In genomic region chr5:124341753-124342339, GRCm38 (mm10) we compare ENCODE assay signal across 7 mouse cellular contexts. TPM values are rescaled to one million over a fixed set of nuclear protein-coding genes. Genes with fewer than 3 reads are reported as not detected.
A peak's percentile ranks its signal among the peaks of the same experiment; 100 is the strongest.
DNase-seq lines count a peak whose midpoint lies in the region; ATAC-seq lines count a peak whose summit lies in the region.
"Not testable (repeated sequence)": the region's sequence is repeated elsewhere in the genome, so short reads cannot be mapped to it uniquely, and the experiment has no call there.

No protein-coding gene starts in this region.

- not testable (repeated sequence) for H3K9me3 ChIP-seq in embryonic facial prominence, embryonic 14.5 days (ENCODE audit: control insufficient read depth, low read length); kidney, embryonic 16.5 days (ENCODE audit: low read length); liver, embryonic 13.5 days (replicated peaks); midbrain, embryonic 11.5 days (ENCODE audit: control insufficient read depth, low read length); stomach, embryonic 14.5 days (ENCODE audit: control insufficient read depth, low read depth, low read length)

- H3K27me3 ChIP-seq in embryonic facial prominence, embryonic 14.5 days (replicated peaks; ENCODE audit: control insufficient read depth, insufficient read depth, low read length); kidney, embryonic 16.5 days (ENCODE audit: insufficient read depth, low read length); liver, embryonic 13.5 days; midbrain, embryonic 11.5 days (ENCODE audit: control insufficient read depth, insufficient read depth, low read length); stomach, embryonic 14.5 days (ENCODE audit: control insufficient read depth, insufficient read depth, low read length): not testable (repeated sequence)

- not testable (repeated sequence) for H3K4me2 ChIP-seq in embryonic facial prominence, embryonic 14.5 days (ENCODE audit: low read depth, low read length); kidney, embryonic 16.5 days (replicated peaks; ENCODE audit: low read depth, low read length); liver, embryonic 13.5 days; midbrain, embryonic 11.5 days; stomach, embryonic 14.5 days (replicated peaks; ENCODE audit: low read depth, low read length)

- not testable (repeated sequence) for H3K27ac ChIP-seq in embryonic facial prominence, embryonic 14.5 days (replicated peaks; ENCODE audit: low read depth, low read length); kidney, embryonic 16.5 days (ENCODE audit: low read length); liver, embryonic 13.5 days; midbrain, embryonic 11.5 days (ENCODE audit: low read depth, low read length); stomach, embryonic 14.5 days (ENCODE audit: low read length)

- peaks cover 28% of the 10 kb centered on the region for H3K36me3 ChIP-seq in embryonic facial prominence, embryonic 14.5 days (ENCODE audit: control insufficient read depth, insufficient read depth, low read length)
- H3K36me3 ChIP-seq in kidney, embryonic 16.5 days (ENCODE audit: insufficient read depth, low read length) = peaks cover 23% of the 10 kb centered on the region
- peaks cover 24% of the 10 kb centered on the region for H3K36me3 ChIP-seq in liver, embryonic 13.5 days
- H3K36me3 ChIP-seq in midbrain, embryonic 11.5 days (ENCODE audit: control insufficient read depth, insufficient read depth, low read length) = peaks cover 14% of the 10 kb centered on the region
- H3K36me3 ChIP-seq in stomach, embryonic 14.5 days (ENCODE audit: control insufficient read depth, insufficient read depth, low read length) = peaks cover 19% of the 10 kb centered on the region

- 54% methylated on average over 6 of the region's 6 CpGs for WGBS in embryonic facial prominence, embryonic 14.5 days
- 58% methylated on average over 6 of the region's 6 CpGs for WGBS in kidney, embryonic 16.5 days
- 66% methylated on average over 6 of the region's 6 CpGs for WGBS in liver, embryonic 13.5 days (ENCODE audit: insufficient replicate concordance)
- WGBS in midbrain, embryonic 11.5 days = 71% methylated on average over 6 of the region's 6 CpGs
- 67% methylated on average over 6 of the region's 6 CpGs for WGBS in stomach, embryonic 14.5 days

- not testable (repeated sequence) for H3K4me3 ChIP-seq in embryonic facial prominence, embryonic 14.5 days (ENCODE audit: low read depth, low read length); kidney, embryonic 16.5 days (ENCODE audit: low read length); liver, embryonic 13.5 days (replicated peaks); midbrain, embryonic 11.5 days (ENCODE audit: low read depth, low read length); stomach, embryonic 14.5 days (ENCODE audit: low read depth, low read length)

- peak; percentile 56 to 70 for DNase-seq in adrenal gland, adult (ENCODE audit: inconsistent age in 2 of 2, low spot score in 1 of 2)
- DNase-seq in embryonic facial prominence, embryonic 14.5 days (ENCODE audit: low spot score); liver, embryonic 13.5 days; midbrain, embryonic 11.5 days (ENCODE audit: low spot score, missing footprints): not testable (repeated sequence)
- peak; percentile 90 for DNase-seq in heart, adult 11 months

- not testable (repeated sequence) for H3K4me1 ChIP-seq in embryonic facial prominence, embryonic 14.5 days (ENCODE audit: control insufficient read depth, insufficient read depth, low read length); liver, embryonic 13.5 days (replicated peaks); midbrain, embryonic 11.5 days (ENCODE audit: control insufficient read depth, insufficient read depth, low read length)
- peaks cover 13% of the 10 kb centered on the region; the same call in 1 of the 2 replicates for H3K4me1 ChIP-seq in kidney, embryonic 16.5 days (ENCODE audit: insufficient read depth, low read length)
- peaks cover 13% of the 10 kb centered on the region for H3K4me1 ChIP-seq in stomach, embryonic 14.5 days (ENCODE audit: control insufficient read depth, insufficient read depth, low read length)

- H3K9ac ChIP-seq in embryonic facial prominence, embryonic 14.5 days (ENCODE audit: low read depth, low read length); kidney, embryonic 16.5 days (replicated peaks; ENCODE audit: low read length); liver, embryonic 13.5 days; midbrain, embryonic 11.5 days (ENCODE audit: low read length); stomach, embryonic 14.5 days (replicated peaks; ENCODE audit: low read depth, low read length): not testable (repeated sequence)

- ATAC-seq in embryonic facial prominence, embryonic 14.5 days (ENCODE audit: low read depth) = peak; percentile 16; the same call in 1 of the 2 replicates
- ATAC-seq in kidney, embryonic 16.5 days (ENCODE audit: low FRiP score, low TSS enrichment) = peak; percentile 47; the same call in 1 of the 2 replicates
- 0 out of 2 replicates have a peak, but pooled peaks have one; percentile 41 for ATAC-seq in liver, embryonic 13.5 days (ENCODE audit: low read depth)
- ATAC-seq in midbrain, embryonic 11.5 days (ENCODE audit: low FRiP score) = 0 out of 2 replicates have a peak, but pooled peaks have one; percentile 48
- ATAC-seq in stomach, embryonic 14.5 days (ENCODE audit: insufficient number of reproducible peaks, insufficient read depth, low FRiP score, low read depth) = 0 out of 2 replicates have a peak, but pooled peaks have one; percentile 29

RNA-seq across cellular contexts. Expression of gene 2810006K23Rik, which starts 14.0 kb away (rescaled TPM):
- polyA plus RNA-seq in embryonic facial prominence, embryonic 14.5 days (2014; fragmentation: Nextera tagmentation; extraction: Ambion mirVana) = 9.3 and 10.4 TPM in 2 replicates
- 18.5 and 20.4 TPM in 2 replicates for polyA plus RNA-seq in kidney, embryonic 16.5 days (2015; fragmentation: Nextera tagmentation; extraction: Ambion mirVana)
- polyA plus RNA-seq in liver, embryonic 13.5 days (2015; fragmentation: Nextera tagmentation; extraction: Ambion mirVana) = 7.0 and 7.7 TPM in 2 replicates
- 22.0 and 23.9 TPM in 2 replicates for polyA plus RNA-seq in midbrain, embryonic 11.5 days (2014; fragmentation: Nextera tagmentation; extraction: Ambion mirVana)
- polyA plus RNA-seq in stomach, embryonic 14.5 days (2014; fragmentation: Nextera tagmentation; extraction: Ambion mirVana) = 9.1 and 10.8 TPM in 2 replicates

RNA-seq across cellular contexts. Expression of gene Mphosph9, which starts 14.1 kb away (rescaled TPM):
- 9.3 and 10.2 TPM in 2 replicates for polyA plus RNA-seq in embryonic facial prominence, embryonic 14.5 days (2014; fragmentation: Nextera tagmentation; extraction: Ambion mirVana)
- 10.8 and 13.8 TPM in 2 replicates for polyA plus RNA-seq in kidney, embryonic 16.5 days (2015; fragmentation: Nextera tagmentation; extraction: Ambion mirVana)
- 5.6 and 6.3 TPM in 2 replicates for polyA plus RNA-seq in liver, embryonic 13.5 days (2015; fragmentation: Nextera tagmentation; extraction: Ambion mirVana)
- polyA plus RNA-seq in midbrain, embryonic 11.5 days (2014; fragmentation: Nextera tagmentation; extraction: Ambion mirVana) = 12.3 and 13.6 TPM in 2 replicates
- 18.3 and 20.2 TPM in 2 replicates for polyA plus RNA-seq in stomach, embryonic 14.5 days (2014; fragmentation: Nextera tagmentation; extraction: Ambion mirVana)

RNA-seq across cellular contexts. Expression of gene Cdk2ap1, which starts 21.0 kb away (rescaled TPM):
- polyA plus RNA-seq in embryonic facial prominence, embryonic 14.5 days (2014; fragmentation: Nextera tagmentation; extraction: Ambion mirVana) = 62.2 and 69.7 TPM in 2 replicates
- 28.4 and 29.9 TPM in 2 replicates for polyA plus RNA-seq in kidney, embryonic 16.5 days (2015; fragmentation: Nextera tagmentation; extraction: Ambion mirVana)
- 15.2 and 17.1 TPM in 2 replicates for polyA plus RNA-seq in liver, embryonic 13.5 days (2015; fragmentation: Nextera tagmentation; extraction: Ambion mirVana)
- 215 and 262 TPM in 2 replicates for polyA plus RNA-seq in midbrain, embryonic 11.5 days (2014; fragmentation: Nextera tagmentation; extraction: Ambion mirVana)
- polyA plus RNA-seq in stomach, embryonic 14.5 days (2014; fragmentation: Nextera tagmentation; extraction: Ambion mirVana) = 50.8 and 53.7 TPM in 2 replicates
